Mouse (Mus musculus): ENCODE measurements around the gene Mtx1. TPM values are rescaled to one million over a fixed set of nuclear protein-coding genes. Genes with fewer than 3 reads are reported as not detected.
A peak's percentile ranks its signal among the peaks of the same experiment; 100 is the strongest.
"Not testable (repeated sequence)": the region's sequence is repeated elsewhere in the genome, so short reads cannot be mapped to it uniquely, and the experiment has no call there.

The Mtx1 gene
- polyA plus RNA-seq, 1 experiment from 2014 or later = 238 TPM

DNA sequence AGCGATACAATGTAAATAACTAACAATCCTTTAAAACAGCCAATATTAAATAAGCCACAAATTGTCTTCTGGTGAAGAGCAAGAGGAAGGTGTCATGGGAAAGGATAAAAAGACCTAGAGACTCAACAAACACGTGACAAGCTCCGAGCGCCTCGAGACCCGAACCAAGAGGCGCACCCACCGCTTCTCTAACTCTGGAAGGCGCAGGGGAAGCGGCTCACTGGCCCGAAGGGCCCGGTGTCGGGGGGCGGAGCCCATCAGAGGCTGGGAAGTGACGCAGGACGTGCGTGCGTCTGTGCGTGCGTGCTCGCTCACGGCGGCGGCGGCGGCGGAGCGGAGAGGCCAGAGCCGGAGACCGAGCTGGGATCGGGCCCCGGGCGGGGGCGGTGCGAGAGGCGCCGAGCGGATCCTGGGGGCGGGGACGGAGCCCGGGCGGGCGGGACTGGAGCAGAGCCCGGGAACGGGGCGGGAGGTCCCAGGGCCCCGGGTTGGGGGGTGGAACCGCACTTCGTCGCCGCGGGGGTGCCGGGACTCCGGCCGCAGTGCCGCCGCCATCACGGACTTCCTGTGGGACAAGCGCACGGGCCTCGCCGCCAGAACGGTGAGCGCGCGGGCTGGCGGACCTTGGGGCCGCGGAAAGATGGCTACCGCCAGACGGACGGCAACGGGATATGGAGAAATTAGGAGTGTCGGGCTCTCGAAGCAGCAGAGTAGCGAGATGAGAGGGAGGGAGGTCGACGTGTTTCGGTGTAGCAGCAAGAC lies 62.2 kb downstream of the Mtx1 start, which contains the start of gene Clk2:
Gene Clk2 (plus strand): TSS at position 290 of the 762 bp plus-strand sequence.
- H3K27me3 ChIP-seq (ENCODE audit: low read depth, poor library complexity, severe bottlenecking) = no peaks in the 10 kb centered on the region
- WGBS = 1% methylated on average over 79 of the region's 79 CpGs
- peaks cover 36% of the 10 kb centered on the region for H3K4me1 ChIP-seq
- H3K27ac ChIP-seq (replicated peaks) = peak within 1 kb of the TSS; percentile 98
- H3K36me3 ChIP-seq = peaks cover 36% of the 10 kb centered on the region
- no peaks in the 10 kb centered on the region for H3K9me3 ChIP-seq (replicated peaks)
- DNase-seq (ENCODE audit: low spot score) = peak; percentile 97
- peak within 1 kb of the TSS; percentile 96 for H3K4me3 ChIP-seq

DNA sequence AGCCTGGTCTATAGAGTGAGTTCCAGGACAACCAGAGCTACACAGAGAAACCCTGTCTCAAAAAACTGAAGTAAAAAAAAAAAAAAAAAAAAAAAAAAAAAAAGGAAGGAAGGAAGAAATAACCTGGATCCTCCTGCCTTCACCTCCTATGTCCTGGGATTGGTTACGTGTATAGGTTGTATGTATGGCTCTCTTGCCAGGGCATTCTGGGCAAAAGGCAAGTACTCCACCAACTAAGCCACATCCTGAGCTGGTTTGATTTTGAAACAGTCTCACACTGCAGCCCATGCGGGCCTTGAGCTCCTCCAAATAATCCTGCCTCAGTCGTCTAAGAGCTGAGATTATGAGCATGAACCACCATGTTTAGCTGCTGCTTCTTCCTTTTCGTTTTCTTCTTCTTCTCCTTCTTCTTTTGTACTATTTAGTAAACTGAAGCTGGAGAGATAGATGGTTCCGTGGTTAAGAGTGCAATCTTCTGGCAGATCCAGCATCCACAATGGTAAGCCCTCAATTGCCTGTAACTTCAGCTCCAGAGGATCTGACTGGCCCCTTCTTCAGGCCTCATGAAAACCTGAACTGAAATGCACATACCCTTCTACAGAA lies 63.1 kb downstream of the Mtx1 start:
- Histone ChIP-seq H3K4me1 (peaks cover 46% of the 10 kb centered on the region), H3K27ac (replicated peaks) (peak overlapping the region; percentile 98), H3K36me3 (peaks cover 26% of the 10 kb centered on the region), H3K27me3 (ENCODE audit: low read depth, poor library complexity, severe bottlenecking) (peaks cover 9% of the 10 kb centered on the region), H3K9me3 (replicated peaks) (no peaks in the 10 kb centered on the region), H3K4me3 (peak overlapping the region; percentile 96)
- 75% methylated on average over 5 of the region's 5 CpGs for WGBS
- no peak for DNase-seq (ENCODE audit: low spot score)

DNA sequence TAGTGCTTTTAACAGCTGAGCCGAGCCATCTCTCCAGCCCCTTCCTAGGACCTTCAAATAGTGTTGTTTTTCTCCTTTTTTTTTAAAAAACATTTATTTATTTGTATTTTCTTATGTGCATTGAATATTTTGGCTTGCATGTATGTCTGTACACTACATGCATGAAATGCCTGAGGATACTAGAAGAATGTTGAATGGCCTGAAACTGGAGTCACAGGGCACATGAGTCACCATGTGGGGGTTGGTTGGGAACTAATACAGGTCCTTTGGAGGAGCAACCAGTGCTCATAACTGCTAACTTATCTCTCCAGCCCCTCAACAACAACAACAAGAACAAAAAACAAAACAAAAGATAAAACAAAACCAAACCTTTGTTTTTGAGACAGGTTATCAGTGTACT lies 63.8 kb downstream of the Mtx1 start:
- H3K4me3 ChIP-seq = no peak overlapping the region
- H3K27ac ChIP-seq (replicated peaks) = no peak overlapping the region
- no peak for DNase-seq (ENCODE audit: low spot score)
- peaks cover 52% of the 10 kb centered on the region for H3K4me1 ChIP-seq
- 83% methylated on average over 1 of the region's 1 CpGs for WGBS
- peaks cover 20% of the 10 kb centered on the region for H3K36me3 ChIP-seq
- H3K9me3 ChIP-seq (replicated peaks) = no peaks in the 10 kb centered on the region
- H3K27me3 ChIP-seq (ENCODE audit: low read depth, poor library complexity, severe bottlenecking) = peaks cover 15% of the 10 kb centered on the region

DNA sequence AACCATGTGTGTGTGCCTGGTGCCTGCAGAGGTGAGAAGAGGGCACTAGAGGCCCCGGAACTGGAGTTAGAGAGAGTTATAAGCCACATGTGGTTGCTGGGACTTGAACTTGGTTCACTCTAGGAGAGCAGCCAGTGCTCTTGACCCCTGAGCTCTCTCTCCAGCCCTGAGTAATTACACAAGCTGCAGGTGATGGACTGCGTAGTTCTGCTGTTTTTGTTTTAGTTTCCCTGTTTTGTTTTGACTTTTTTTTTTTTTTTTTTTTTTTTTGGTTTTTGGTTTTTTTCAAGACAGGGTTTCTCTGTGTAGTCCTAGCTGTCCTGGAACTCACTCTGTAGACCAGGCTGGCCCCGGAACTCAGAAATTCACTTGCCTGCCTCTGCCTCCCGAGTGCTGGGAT lies 65.1 kb downstream of the Mtx1 start:
- no peak overlapping the region for H3K27ac ChIP-seq (replicated peaks)
- peaks cover 7% of the 10 kb centered on the region for H3K36me3 ChIP-seq
- H3K9me3 ChIP-seq (replicated peaks) = no peaks in the 10 kb centered on the region
- peaks cover 18% of the 10 kb centered on the region for H3K27me3 ChIP-seq (ENCODE audit: low read depth, poor library complexity, severe bottlenecking)
- no peak overlapping the region for H3K4me3 ChIP-seq
- H3K4me1 ChIP-seq = peaks cover 53% of the 10 kb centered on the region
- 88% methylated on average over 4 of the region's 4 CpGs for WGBS
- DNase-seq (ENCODE audit: low spot score) = no peak

DNA sequence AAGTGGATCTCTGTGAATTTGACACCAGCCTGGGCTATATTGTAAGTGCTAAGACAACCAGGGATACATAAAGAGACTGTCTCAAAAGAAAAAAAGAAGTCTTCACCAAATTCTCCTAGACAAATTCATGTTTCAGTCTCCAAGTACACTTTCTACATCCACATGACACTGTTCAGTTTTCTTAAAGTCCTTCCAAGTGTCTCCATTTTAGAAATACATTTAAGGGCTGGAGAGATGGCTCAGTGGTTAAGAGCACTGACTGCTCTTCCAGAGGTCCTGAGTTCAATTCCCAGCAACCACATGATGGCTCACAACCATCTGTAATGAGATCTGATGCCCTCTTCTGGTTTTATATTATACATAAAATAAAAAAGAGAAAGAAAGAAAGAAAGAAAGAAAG lies 65.7 kb downstream of the Mtx1 start:
- H3K9me3 ChIP-seq (replicated peaks); H3K4me3 ChIP-seq: not testable (repeated sequence)

DNA sequence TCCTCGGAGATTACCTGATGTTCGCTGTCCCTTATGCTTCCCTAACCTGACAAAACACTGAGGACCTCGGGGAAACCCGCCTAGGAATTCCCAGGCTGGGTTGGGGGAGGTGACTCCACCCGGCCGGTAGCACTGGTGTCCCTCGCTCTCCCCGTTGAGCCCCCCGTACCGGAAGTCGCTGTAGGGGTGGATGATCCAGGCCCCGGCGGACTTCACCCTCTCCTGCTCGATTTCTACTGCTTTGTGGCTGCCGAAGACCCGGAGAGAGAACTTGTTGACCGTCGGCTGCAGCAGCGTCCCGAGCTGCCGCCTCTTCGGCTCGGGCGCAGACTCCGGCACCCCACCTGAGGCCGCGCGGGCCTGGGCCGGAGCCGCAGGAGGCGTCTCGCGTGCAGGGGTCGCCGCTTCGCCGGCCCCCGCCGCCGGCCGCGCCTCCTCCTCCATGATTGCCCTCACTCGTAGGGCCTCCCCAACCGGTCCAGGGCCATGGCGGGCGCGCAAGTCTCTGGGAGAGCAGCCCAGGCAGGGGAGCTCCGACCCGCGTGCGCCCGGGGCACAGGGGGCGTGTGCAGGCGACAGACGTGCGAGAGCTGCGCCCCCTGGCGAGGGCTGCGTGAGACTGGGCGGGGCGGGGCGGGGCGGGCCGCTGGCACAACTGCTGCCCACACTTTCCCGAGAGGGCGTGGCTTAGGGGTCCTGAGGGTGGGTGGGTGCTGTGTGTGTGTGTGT lies 67.1 kb downstream of the Mtx1 start, which contains the start of gene Hcn3:
Gene Hcn3 (minus strand): TSS at position 581 of the 729 bp plus-strand sequence.
- H3K4me1 ChIP-seq = peaks cover 38% of the 10 kb centered on the region
- peak within 1 kb of the TSS; percentile 82 for H3K27ac ChIP-seq (replicated peaks)
- peaks cover 18% of the 10 kb centered on the region for H3K27me3 ChIP-seq (ENCODE audit: low read depth, poor library complexity, severe bottlenecking)
- peak within 1 kb of the TSS; percentile 82 for H3K4me3 ChIP-seq
- WGBS = under 1% methylated on average over 66 of the region's 66 CpGs
- DNase-seq (ENCODE audit: low spot score) = peak; percentile 82
- no peaks in the 10 kb centered on the region for H3K9me3 ChIP-seq (replicated peaks)
- H3K36me3 ChIP-seq = no peaks in the 10 kb centered on the region

More for the DNA sequence above, 65.7 kb downstream of the Mtx1 start:
- H3K27me3 ChIP-seq (ENCODE audit: low read depth, poor library complexity, severe bottlenecking) = peaks cover 18% of the 10 kb centered on the region
- DNase-seq (ENCODE audit: low spot score); H3K27ac ChIP-seq (replicated peaks); H3K36me3 ChIP-seq: not testable (repeated sequence)
- peaks cover 48% of the 10 kb centered on the region for H3K4me1 ChIP-seq

DNA sequence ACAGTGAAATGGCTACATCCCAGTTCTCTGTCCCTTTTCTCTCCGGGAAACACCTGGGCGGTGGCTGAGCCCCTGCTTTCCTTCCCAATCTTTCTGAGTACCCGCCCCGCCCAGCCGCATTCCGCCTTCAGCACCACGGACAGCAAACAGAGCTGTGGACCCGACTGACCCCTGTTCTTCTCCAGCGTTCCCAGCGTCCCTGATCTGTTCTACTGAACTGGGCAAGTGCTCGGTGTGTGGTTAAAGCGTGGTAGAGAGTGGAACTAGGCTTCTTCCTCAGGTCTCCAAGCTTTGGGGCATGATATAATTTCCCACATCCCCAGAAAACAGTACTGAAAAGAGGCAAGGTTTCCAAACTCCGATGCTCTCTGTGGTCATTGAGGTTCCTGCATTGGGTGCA lies 67.7 kb downstream of the Mtx1 start:
- H3K36me3 ChIP-seq = no peaks in the 10 kb centered on the region
- peaks cover 18% of the 10 kb centered on the region for H3K27me3 ChIP-seq (ENCODE audit: low read depth, poor library complexity, severe bottlenecking)
- 2% methylated on average over 13 of the region's 13 CpGs for WGBS
- peak overlapping the region; percentile 82 for H3K4me3 ChIP-seq
- H3K4me1 ChIP-seq = peaks cover 34% of the 10 kb centered on the region
- no peaks in the 10 kb centered on the region for H3K9me3 ChIP-seq (replicated peaks)
- peak overlapping the region; percentile 82 for H3K27ac ChIP-seq (replicated peaks)
- DNase-seq (ENCODE audit: low spot score) = peak; percentile 74

MicroRNA genes within 50 kb of the gene (microRNA counts, 519-probe panel; counts per million panel counts)
- microRNA mmu-miR-92b = 2,695 counts per million, percentile 8 among the panel's probes with 10 or more counts

Small RNAs within 50 kb of the gene (microRNA-seq; reads per million reads assigned to microRNA genes)
- gene Mir92b = 27,934 reads per million, percentile 99 among the genes with 10 or more reads in this experiment

Other genes with a start within 250 kb of the Mtx1 start
- 18.2 and 26.1 TPM in 2 replicates for gene Rusc1, start 133.8 kb downstream of the Mtx1 start, polyA plus RNA-seq (2016; fragmentation: Nextera tagmentation; extraction: Ambion mirVana)
- gene Gm43738, start 126.0 kb downstream of the Mtx1 start, polyA plus RNA-seq (2016; fragmentation: Nextera tagmentation; extraction: Ambion mirVana) = not detected in 2 replicates
- 366 and 381 TPM in 2 replicates for gene Fdps, start 125.1 kb downstream of the Mtx1 start, polyA plus RNA-seq (2016; fragmentation: Nextera tagmentation; extraction: Ambion mirVana)
- 4.1 and 5.9 TPM in 2 replicates for gene Pklr, start 90.9 kb downstream of the Mtx1 start, polyA plus RNA-seq (2016; fragmentation: Nextera tagmentation; extraction: Ambion mirVana)
- 6.3 and 10.6 TPM in 2 replicates for gene Hcn3, start 66.9 kb downstream of the Mtx1 start, polyA plus RNA-seq (2016; fragmentation: Nextera tagmentation; extraction: Ambion mirVana)
- 33.8 and 34.0 TPM in 2 replicates for gene Clk2, start 62.3 kb downstream of the Mtx1 start, polyA plus RNA-seq (2016; fragmentation: Nextera tagmentation; extraction: Ambion mirVana)
- gene Scamp3, start 49.6 kb downstream of the Mtx1 start, polyA plus RNA-seq (2016; fragmentation: Nextera tagmentation; extraction: Ambion mirVana) = 99.2 and 104 TPM in 2 replicates
- 31.0 and 35.0 TPM in 2 replicates for gene Fam189b, start 43.9 kb downstream of the Mtx1 start, polyA plus RNA-seq (2016; fragmentation: Nextera tagmentation; extraction: Ambion mirVana)
- 37.1 and 41.5 TPM in 2 replicates for gene Gba, start 24.2 kb downstream of the Mtx1 start, polyA plus RNA-seq (2016; fragmentation: Nextera tagmentation; extraction: Ambion mirVana)
- 82.2 and 108 TPM in 2 replicates for gene Thbs3, start 11.9 kb downstream of the Mtx1 start, polyA plus RNA-seq (2016; fragmentation: Nextera tagmentation; extraction: Ambion mirVana)
- 1.8 and 3.4 TPM in 2 replicates for gene Muc1, start 2.0 kb upstream of the Mtx1 start, polyA plus RNA-seq (2016; fragmentation: Nextera tagmentation; extraction: Ambion mirVana)
- gene Krtcap2, start 18.9 kb upstream of the Mtx1 start, polyA plus RNA-seq (2016; fragmentation: Nextera tagmentation; extraction: Ambion mirVana) = 268 and 282 TPM in 2 replicates
- gene Trim46, start 19.2 kb upstream of the Mtx1 start, polyA plus RNA-seq (2016; fragmentation: Nextera tagmentation; extraction: Ambion mirVana) = 5.7 and 11.5 TPM in 2 replicates
- gene Dpm3, start 32.3 kb upstream of the Mtx1 start, polyA plus RNA-seq (2016; fragmentation: Nextera tagmentation; extraction: Ambion mirVana) = 94.9 and 101 TPM in 2 replicates
- gene Slc50a1, start 43.5 kb upstream of the Mtx1 start, polyA plus RNA-seq (2016; fragmentation: Nextera tagmentation; extraction: Ambion mirVana) = 29.8 and 34.3 TPM in 2 replicates
- 11.8 TPM in 2 replicates for gene Efna1, start 54.1 kb upstream of the Mtx1 start, polyA plus RNA-seq (2016; fragmentation: Nextera tagmentation; extraction: Ambion mirVana)
- 3.9 and 7.0 TPM in 2 replicates for gene Efna3, start 95.9 kb upstream of the Mtx1 start, polyA plus RNA-seq (2016; fragmentation: Nextera tagmentation; extraction: Ambion mirVana)
- gene Efna4, start 110.9 kb upstream of the Mtx1 start, polyA plus RNA-seq (2016; fragmentation: Nextera tagmentation; extraction: Ambion mirVana) = 20.5 and 21.9 TPM in 2 replicates
- 30.5 and 34.9 TPM in 2 replicates for gene Adam15, start 122.9 kb upstream of the Mtx1 start, polyA plus RNA-seq (2016; fragmentation: Nextera tagmentation; extraction: Ambion mirVana)
- gene Dcst2, start 134.9 kb upstream of the Mtx1 start, polyA plus RNA-seq (2016; fragmentation: Nextera tagmentation; extraction: Ambion mirVana) = 0.11 and 0.12 TPM in 2 replicates
- gene Dcst1, start 138.2 kb upstream of the Mtx1 start, polyA plus RNA-seq (2016; fragmentation: Nextera tagmentation; extraction: Ambion mirVana) = 0.11 and 0.20 TPM in 2 replicates
- 0.39 and 0.83 TPM in 2 replicates for gene Zbtb7b, start 167.7 kb upstream of the Mtx1 start, polyA plus RNA-seq (2016; fragmentation: Nextera tagmentation; extraction: Ambion mirVana)
- gene Lenep, start 175.7 kb upstream of the Mtx1 start, polyA plus RNA-seq (2016; fragmentation: Nextera tagmentation; extraction: Ambion mirVana) = 0.68 and 1.2 TPM in 2 replicates
- 27.9 and 34.2 TPM in 2 replicates for gene Flad1, start 184.8 kb upstream of the Mtx1 start, polyA plus RNA-seq (2016; fragmentation: Nextera tagmentation; extraction: Ambion mirVana)
- gene Cks1b, start 191.3 kb upstream of the Mtx1 start, polyA plus RNA-seq (2016; fragmentation: Nextera tagmentation; extraction: Ambion mirVana) = 540 and 645 TPM in 2 replicates
- gene Shc1, start 191.4 kb upstream of the Mtx1 start, polyA plus RNA-seq (2016; fragmentation: Nextera tagmentation; extraction: Ambion mirVana) = 51.8 TPM in 2 replicates
- 41.9 and 43.3 TPM in 2 replicates for gene Pygo2, start 203.1 kb upstream of the Mtx1 start, polyA plus RNA-seq (2016; fragmentation: Nextera tagmentation; extraction: Ambion mirVana)
- gene Pbxip1, start 209.6 kb upstream of the Mtx1 start, polyA plus RNA-seq (2016; fragmentation: Nextera tagmentation; extraction: Ambion mirVana) = 18.6 and 19.9 TPM in 2 replicates
- gene Pmvk, start 227.5 kb upstream of the Mtx1 start, polyA plus RNA-seq (2016; fragmentation: Nextera tagmentation; extraction: Ambion mirVana) = 79.0 and 79.2 TPM in 2 replicates

Measured in midbrain, embryonic 10.5 days (tissue).